Mouse (Mus musculus) thymus, postnatal 0 days (tissue): ENCODE data around the gene Siah2. TPM values are rescaled to one million over a fixed set of nuclear protein-coding genes. Genes with fewer than 3 reads are reported as not detected.

Experiments
- DNase-seq: peaks from one replicate; pipeline ENCODE4 v3.0.0-alpha.2; 2015; ENCODE audit warnings: low spot score
- polyA plus RNA-seq: library from polyadenylated mRNA; unstranded; fragments of >200 nt; fragmentation: Nextera tagmentation; extraction: Ambion mirVana; gene quantifications from 2 replicates; pipeline ENCODE4 v1.2.1, GENCODE M21; 2015

Gene Siah2
- polyA plus RNA-seq, 1 experiment from 2014 or later, result 4.3 TPM

DNA sequence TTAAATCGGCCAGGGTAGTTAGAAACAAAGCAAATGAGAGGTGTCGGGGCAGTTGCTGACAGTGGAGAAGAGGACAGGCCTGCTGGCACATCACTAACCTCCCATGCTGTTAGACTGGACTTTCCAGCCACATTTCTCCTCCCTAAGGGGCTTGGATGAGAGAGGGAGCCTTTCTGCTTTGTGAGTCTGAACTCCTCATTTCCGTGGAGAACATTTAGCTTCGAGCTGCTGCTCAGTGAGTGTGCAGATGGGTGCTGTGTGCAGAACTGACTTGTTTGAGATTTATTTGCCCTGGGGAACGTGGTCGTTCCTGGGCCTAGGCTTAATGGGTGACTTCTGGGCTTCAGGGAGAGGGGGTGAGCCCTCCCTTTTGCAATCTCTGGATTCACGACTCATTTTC lies 3.3 kb upstream of the Siah2 start:
- DNase-seq, result no peak

DNA sequence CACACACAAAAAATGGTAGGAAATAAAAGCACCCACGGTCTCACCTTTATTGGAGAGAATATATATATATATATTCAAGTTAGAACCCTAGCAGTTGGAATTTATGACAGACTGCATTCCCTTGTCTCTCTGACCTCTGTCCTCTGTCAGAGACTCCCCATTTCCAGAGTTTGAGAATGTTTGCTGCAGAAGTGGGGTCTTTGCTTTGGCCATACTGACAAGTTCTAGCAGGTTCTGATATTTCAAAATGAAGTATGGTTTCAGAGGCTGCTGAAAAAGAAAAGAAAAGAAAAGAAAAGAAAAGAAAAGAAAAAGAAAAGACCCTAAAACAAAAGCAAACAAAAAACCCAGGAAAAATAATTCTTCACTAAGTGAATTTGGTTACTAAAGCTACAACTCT lies 2.8 kb upstream of the Siah2 start:
- DNase-seq, result no peak

DNA sequence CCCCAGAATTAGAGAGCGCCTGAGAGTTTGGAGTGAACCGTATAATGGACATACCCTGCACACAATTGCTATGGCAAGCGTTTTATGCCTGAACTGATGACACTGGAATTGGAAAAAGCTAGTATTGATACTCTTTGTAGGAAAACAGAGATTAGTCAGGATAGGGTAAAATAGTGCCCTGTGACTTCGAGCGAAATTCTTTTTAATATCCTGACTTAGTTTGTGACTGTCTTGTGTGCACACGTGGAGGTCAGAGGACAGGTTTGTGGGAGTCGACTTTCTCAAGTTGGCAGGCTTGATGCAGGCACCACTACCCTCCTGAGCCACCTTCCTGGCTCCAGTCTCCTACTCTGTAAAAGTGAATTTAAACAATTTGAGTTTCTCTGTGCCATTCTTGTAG lies 1.1 kb upstream of the Siah2 start:
- no peak for DNase-seq

DNA sequence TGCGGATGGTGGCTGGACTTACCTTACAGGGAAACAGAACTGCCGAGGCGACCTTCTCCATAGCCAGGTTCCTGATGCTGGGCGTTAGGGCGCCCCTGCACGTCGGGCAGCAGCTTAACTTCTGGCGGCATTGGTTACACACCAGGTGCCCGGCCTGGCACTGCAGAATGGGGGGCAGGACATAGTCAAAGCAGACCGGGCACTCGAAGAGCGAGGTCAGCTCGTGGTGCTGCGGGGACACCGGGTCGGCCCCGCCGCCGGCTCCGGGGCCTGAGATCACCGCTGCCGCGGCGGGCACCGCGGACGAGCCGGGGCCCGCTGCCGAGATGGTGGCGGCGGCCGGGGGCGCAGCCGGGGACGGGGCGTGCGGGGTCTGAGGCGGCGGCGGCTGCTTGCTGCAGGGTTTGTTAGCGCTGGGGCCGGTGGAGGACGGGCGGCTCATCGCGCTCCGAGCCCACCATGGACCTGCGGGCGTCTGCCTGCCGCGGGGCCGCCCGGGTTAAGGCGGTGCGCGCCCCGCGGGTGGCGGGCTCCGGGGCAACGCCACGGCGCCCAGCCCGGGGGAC lies 743 bp downstream of the Siah2 start:
- peak; percentile 49 for DNase-seq

DNA sequence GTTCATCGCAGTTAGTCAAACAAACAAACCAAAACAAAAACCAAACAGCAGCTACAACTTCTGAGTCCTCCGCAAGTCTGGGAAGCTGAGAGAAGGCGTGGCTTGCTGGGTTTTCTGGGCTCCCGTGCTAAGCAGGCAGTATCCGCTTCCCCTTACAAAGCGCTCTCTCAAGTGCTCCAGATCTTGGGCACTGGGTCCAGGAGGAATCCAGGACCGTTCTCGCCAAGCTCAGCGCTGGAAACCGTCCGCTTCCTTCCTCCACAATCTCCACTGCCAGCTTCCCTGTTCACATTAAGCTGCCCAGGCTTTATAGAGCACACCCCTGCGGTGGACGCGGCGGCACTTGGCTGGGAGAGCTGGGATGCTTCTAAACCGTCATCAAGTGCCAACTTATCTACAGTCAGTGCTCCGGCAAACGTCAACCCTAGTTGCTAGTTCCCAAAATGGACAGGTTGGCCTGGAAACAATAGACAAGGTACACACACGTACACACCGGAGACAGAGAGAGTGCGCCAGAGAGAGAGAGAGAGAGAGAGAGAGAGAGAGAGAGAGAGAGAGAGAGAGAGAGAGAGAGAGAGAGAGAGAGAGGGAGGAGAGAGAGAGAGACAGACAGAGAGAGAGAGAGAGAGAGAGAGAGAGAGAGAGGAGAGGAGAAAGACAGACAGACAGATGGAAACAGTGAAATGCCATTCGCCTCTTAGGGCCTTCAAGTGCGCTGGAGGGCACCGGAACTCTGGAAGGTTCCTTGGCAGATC lies 1.4 kb downstream of the Siah2 start:
- peak; percentile 64 for DNase-seq

DNA sequence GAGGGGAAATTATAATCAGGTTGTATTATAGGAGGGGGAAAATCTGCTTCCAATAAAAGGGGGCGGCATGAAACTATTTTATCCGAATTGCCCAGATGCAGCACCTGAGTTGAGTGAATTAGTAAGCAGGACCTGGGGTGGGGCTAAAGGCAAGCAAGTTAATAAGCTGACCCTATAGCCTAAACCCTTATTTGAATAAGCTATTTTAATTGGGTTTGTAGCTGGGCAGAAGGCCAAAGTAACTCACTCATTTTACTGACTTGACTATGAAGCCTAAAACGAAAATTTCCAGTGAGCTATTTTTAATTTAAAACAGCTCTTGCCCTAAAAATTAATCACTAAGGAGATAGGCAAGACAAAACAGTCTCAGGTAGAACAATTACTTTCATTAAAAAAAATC lies 2.5 kb downstream of the Siah2 start:
- DNase-seq, result no peak

DNA sequence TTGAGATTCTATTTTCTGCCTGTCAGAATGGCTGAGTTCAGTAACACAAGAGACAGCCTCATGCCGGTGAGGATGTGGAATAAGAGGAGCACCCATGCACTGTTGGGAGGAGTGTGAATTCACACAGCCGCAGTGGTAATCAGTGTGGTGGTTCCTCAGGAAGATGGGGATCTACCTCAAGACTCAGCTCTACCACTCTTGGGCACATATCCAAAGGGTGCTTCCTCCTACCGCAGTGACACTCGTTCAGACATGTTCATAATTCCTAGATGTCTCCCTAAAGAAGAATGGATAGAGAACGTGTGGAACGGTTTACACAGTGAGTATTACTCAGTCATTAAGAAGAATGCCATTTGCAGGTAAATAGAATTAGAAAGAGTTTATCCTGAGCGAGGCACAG lies 3.1 kb downstream of the Siah2 start:
- no peak for DNase-seq

DNA sequence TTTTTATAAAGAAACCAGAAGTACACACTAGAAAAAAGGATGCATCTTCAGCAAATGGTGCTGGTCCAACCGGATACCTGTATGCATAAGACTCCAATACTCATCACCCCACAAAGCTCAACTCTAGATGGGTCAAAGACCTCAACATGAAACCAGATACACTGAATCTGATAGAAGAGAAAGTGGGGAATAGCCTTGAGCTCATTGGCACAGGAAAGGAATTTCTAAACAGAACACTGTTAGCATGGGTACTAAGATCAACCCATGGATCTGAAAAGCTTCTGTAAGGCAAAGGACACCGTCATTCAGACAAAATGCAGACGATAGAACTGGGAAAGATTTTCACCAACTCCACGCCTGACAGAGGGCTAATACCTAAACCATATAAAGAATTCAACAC lies 3.6 kb downstream of the Siah2 start:
- DNase-seq, result no peak

DNA sequence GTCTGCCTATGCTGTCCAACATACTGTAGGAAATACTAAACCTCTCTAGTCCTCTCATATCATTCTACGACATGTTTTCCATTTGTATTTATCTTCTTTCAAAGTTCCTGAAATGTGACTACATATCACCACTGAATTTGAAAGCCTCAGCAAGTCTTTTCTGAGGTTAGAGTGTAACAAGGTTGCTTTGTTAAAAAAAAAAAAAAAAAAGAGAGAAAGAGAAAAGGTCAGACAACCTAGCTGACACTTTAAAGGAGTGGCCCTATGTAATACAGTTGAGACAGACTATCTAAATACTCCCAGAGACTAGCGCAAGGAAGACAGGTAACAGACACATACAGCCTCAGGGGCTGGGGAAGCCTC lies 5.3 kb downstream of the Siah2 start:
- no peak for DNase-seq

DNA sequence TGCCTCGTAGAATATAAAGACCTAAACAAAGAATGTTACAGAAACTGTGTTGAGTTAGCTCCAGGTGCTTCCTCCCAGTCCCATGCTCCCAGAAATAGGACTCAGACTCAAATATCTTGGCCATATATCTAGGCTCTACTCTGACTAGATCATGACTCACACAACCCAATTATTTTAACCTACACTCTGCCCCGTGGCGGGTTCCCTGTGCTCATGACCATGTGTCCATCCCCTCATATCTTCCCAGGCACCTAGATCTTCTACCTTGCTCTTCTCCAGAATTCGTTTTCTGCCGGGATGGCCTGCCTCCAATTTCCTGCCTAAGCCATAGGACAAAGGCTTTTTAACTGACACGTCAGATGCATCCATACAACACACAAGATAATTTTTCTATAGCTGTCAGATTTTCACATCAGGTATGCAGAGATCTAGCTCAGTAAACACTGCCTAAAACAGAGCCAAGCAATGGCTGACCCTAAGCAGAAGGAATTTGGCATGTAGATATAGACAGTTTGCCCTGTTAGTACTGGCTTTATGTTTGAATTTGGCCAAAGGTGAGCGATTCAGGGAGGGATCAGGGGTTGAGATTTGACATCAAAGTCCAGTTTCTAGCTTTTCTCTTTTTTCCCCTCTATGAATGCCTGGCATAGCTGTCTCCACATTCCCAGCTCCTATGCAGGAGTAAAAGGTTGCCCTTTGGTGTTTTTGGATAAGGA lies 5.8 kb downstream of the Siah2 start:
- DNase-seq, result no peak

DNA sequence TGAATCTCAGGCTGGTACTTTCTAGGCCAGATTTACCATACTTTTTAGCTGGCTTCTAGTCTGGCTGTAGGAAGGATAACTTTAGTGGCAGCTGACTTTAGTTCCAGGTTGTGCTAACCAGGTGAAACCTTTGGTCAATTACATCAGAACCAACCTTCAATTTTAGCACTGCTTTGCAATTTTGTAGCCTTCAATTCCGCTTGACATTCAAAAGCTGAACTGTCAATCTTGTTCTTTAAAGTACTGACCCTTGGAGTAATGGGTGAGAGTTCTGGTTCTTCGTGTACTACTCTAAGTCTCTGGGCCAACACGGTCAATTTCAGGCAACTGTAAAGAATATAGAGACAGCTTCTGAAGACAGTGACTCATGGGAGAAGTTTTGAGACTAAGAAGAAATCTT lies 6.8 kb downstream of the Siah2 start:
- DNase-seq, result no peak

DNA sequence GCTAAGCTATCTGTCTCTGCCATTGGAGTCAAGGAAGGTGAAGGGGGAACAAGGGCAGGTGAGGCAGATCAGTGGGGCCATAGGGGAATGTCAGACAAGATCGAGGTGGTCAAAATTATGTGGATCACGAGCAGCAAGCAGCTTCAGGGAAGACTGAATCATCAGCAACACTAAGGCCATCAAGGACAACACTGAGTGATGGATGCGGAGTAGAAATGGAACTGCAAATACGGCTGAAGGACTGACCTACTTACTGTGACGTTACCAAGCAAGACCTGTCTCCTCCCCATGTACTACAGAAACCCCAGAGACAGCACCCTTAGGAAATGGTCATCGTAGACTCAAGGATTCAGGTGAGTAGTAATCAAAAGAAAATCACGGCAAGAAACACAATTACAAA lies 8.9 kb downstream of the Siah2 start:
- no peak for DNase-seq

DNA sequence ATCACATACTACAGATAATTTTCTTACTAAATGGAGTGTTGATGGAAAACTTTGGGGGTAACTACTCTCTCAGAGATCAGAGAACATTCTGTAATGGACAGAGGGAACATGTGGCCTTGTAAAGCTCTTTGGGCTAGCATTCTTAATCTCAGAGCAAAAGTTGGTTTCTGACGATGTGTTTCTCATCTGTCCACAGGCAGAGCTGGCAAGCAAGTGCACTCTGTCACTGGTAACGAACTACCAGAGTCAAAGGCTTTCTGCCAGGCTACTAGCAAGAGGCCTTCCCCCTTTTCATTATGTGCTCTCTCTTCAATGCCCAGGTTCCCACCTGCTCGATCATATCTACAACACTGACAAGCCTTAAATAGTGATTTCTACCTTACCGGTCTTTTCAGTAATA lies 9.9 kb downstream of the Siah2 start:
- DNase-seq, result no peak

DNA sequence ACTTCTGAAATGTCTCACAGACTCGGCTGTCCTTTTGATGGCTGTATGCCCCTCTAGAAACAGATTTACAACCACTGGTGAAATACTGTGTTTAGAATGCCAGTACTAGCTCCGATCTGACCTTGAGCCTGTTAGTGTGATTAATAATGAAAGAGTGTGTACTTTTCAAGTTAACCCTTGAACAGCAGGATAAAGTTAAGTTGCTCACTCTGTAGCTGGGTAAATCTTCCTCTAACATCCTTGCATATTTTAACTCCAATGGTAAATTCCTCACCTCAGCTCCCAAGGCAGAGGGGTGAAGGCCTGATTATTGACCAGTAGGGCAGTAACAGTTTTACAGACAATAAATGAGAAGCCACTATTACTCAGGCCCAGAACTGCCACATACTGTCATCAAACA lies 10.4 kb downstream of the Siah2 start:
- no peak for DNase-seq

DNA sequence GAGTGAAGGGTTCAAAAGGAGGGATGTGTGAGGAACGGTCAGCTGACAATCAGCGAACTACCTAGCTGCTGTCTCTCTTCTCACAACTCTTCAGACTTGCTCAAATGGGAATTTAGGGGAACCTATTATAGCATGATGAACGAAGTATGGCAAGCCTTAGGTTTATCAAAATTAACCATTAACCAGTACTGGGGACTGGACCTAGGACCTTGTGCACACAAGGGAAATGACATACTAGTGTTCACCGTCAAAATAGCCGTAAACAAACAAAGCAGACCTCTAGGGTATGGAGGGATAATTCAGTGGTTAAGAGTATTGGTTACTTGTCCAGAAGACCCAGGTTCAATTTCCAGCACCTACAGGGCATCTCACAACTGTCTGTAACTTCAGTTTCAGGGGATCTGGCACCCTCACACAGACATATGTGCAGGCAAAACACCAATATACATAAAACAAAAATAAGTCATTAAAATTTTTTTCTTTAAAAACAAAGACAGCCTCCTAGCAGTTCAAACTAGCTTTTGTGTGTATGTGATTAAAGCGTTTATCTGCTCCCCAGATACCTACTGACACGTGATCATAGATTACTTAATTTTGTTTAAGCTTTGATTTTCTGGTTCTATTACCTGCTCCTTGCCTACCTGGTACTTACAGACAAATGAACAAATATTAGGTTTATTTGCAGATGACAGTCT lies 11.1 kb downstream of the Siah2 start:
- DNase-seq, result no peak

DNA sequence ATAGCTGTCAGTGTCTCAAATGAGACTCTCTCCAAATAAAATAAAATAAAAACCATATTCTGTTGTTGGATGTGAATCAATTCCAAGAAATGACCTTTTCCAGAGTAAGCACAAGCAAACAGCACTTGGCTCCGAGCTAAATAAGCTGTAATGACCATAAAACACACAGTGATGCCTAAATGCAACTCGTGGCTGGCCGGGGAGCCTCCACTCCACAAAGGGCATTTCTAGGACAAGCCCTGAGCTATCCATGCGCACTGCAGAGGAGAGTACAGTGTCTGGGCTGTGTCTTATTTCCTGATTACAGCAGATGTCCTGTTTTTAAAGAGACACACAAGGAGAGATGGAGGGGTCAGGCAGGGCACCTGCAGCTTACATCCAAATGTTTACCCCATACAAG lies 12.2 kb downstream of the Siah2 start:
- DNase-seq, result no peak

DNA sequence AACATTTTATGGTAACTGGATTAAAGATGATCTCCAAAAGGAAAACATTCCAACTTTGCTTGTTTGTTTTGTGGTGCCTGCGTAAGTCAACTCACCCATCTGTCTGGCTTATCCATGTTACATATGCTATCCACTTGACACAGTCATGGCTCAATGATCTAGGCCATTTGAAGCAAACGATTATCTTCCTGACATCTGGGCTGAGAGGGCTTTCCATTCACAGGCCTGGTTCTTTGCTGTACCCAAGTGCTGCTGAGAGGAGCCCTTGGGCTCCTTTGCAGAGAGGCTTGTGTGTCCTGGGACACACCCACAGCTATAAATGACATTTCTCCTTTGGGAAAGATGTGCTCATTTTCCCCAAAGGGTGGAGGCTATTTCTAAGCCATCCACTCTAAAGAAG lies 13.3 kb downstream of the Siah2 start:
- no peak for DNase-seq

DNA sequence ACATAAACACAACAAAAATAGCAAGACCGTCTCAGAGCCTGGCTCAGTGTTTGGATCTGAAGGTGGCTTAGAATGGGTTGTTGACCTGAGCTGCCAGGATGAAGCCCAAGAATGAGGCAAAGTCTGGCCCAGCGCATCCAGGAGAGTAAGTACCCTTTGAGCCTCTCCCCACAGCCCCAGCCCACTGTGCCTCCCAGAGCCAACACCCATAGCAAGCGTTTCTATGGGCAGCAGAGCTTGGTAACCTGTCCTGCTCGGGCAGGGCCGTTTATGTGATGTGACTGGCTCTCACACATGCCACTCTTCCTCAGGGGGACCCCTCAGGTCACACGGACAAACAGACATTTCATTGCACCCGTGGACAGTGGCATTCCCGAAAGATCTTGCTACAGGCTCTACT lies 13.8 kb downstream of the Siah2 start:
- DNase-seq, result no peak

DNA sequence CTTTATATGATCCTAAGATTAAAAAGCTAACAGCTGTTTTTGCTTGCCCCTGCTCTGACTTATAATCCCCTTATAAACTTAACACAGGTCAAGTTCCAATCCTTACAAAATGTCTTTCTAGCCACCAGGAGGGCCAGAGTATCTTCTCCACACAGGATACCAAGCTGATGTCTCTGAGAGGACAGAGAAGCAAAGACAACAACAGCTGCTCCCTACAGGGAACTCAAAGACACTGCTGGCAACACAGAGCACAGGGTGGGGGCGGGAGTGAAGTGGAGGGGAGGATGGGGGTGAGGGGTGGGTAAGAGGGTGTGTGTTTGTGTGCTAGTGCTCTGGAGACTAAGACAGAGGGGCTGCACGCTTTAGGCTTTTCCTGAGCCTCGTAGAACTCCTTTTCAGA lies 14.6 kb downstream of the Siah2 start:
- DNase-seq, result no peak

DNA sequence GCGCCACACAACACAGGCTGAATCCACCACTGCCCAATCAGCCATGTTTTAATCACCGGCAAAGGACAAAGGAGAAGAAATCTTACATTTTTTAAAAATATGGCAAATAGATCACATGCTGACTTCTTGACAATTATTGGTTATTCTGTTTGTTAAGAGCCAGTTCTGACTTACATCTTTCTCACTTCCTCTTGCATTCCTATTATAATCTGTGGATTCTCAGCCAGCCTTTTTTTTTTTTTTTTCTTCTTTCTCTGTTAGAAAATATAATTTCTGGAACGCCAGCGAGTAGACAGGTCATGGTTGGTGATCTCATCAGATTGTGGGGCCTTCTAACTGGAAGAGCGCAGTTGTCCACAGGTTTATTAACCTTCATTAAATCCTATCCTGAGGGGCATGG lies 18.9 kb downstream of the Siah2 start:
- DNase-seq, result no peak

DNA sequence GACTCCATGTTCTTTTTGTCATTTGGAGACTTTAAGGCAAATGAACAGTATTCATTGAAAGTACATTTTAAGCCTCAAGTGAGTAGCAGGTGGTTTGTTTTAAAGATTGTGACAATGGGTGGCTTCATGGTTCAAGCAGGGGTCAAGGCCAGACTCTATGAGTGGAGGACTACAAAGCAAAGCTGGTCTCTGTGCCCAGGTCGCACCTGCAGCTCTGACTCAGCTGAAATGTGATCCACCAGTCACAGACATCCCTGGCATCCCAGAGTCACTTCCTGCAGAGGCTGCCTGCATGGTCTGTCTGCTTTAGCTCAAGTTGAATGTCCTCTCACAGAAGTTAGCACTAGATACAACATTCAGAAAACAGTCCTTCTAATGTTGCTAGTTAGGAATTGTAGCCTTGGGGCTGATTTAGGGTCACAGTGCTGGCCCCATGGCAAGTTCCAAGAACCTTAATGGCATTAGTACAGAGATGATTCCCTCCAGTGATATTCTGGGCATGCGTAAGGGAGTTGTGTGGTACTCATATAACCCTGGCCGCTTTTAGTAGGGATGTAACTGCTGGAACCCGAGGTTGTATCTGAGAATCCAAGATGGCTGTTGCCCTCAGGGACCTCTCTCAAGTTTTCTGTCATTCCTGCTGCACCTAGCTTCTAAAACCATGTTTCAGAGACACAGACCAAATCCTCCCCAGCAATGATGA lies 19.6 kb downstream of the Siah2 start:
- no peak for DNase-seq
